Comparison of ENCODE assay signal across 8 mouse cellular contexts in the genomic region with DNA sequence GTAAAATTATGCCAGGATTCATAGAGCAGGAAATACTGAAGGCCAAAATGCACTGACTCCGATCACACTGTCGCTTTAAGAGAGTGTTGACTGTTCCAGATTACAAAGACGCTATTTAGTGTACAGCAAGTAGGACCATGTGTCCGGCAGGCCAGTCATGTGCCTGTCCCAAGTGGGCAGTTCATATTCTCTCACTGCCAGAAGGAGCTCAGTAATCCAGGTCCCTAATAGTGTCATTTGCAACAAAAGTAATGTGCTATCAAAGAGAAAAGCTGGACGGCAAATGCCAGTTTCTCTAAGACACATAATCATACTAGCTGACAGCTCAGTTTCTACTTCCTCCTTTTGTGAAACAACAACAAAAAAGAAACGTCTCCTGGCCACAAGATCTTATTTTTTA. TPM values are rescaled to one million over a fixed set of nuclear protein-coding genes. Genes with fewer than 3 reads are reported as not detected.
DNase-seq lines count a peak whose midpoint lies in the region; ATAC-seq lines count a peak whose summit lies in the region.

No protein-coding gene starts in this region.

- 31% methylated on average over 6 of the region's 6 CpGs for WGBS in hindbrain, embryonic 12.5 days
- 22% methylated on average over 6 of the region's 6 CpGs for WGBS in liver, embryonic 12.5 days (ENCODE audit: insufficient replicate concordance)
- WGBS in neural tube, embryonic 15.5 days = 21% methylated on average over 6 of the region's 6 CpGs

- no peak overlapping the region for H3K9ac ChIP-seq in hindbrain, embryonic 12.5 days
- H3K9ac ChIP-seq in liver, embryonic 12.5 days = peak overlapping the region; percentile 94; the same call in 1 of the 2 replicates
- H3K9ac ChIP-seq in neural tube, embryonic 15.5 days (replicated peaks) = no peak overlapping the region

- DNase-seq in gastrocnemius, adult 18-20 months (ENCODE audit: low spot score) = peak; percentile 13
- DNase-seq in gastrocnemius, adult 8-10 months (ENCODE audit: low spot score in 2 of 2) = no peak
- peak; percentile 36 for DNase-seq in embryo, embryonic 11 days
- no peak for DNase-seq in gastrocnemius, postnatal 36 days

- H3K4me1 ChIP-seq in hindbrain, embryonic 12.5 days = peaks cover 33% of the 10 kb centered on the region
- H3K4me1 ChIP-seq in liver, embryonic 12.5 days = peaks cover 65% of the 10 kb centered on the region
- peaks cover 35% of the 10 kb centered on the region for H3K4me1 ChIP-seq in neural tube, embryonic 15.5 days

- ATAC-seq in hindbrain, embryonic 12.5 days (ENCODE audit: low FRiP score) = no peak
- ATAC-seq in liver, embryonic 12.5 days = no peak
- no peak for ATAC-seq in neural tube, embryonic 15.5 days (ENCODE audit: low FRiP score)
- ATAC-seq in megakaryocyte-erythroid progenitor cell, adult 5-6 weeks (replicated peaks; ENCODE audit: low FRiP score, low TSS enrichment, poor library complexity, severe bottlenecking) = no peak

- peak overlapping the region; percentile 62 for H3K4me2 ChIP-seq in hindbrain, embryonic 12.5 days (replicated peaks)
- peak overlapping the region; percentile 100 for H3K4me2 ChIP-seq in liver, embryonic 12.5 days
- H3K4me2 ChIP-seq in neural tube, embryonic 15.5 days = peak overlapping the region; percentile 67

- no peaks in the 10 kb centered on the region for H3K27me3 ChIP-seq in hindbrain, embryonic 12.5 days
- H3K27me3 ChIP-seq in liver, embryonic 12.5 days (replicated peaks) = no peaks in the 10 kb centered on the region
- no peaks in the 10 kb centered on the region for H3K27me3 ChIP-seq in neural tube, embryonic 15.5 days (replicated peaks)

- H3K27ac ChIP-seq in hindbrain, embryonic 12.5 days = no peak overlapping the region
- H3K27ac ChIP-seq in liver, embryonic 12.5 days = peak overlapping the region; percentile 93
- H3K27ac ChIP-seq in neural tube, embryonic 15.5 days (replicated peaks) = peak overlapping the region; percentile 56

- H3K4me3 ChIP-seq in hindbrain, embryonic 12.5 days = 0 out of 2 replicates have a peak overlapping the region, but pooled peaks have one; percentile 10
- peak overlapping the region; percentile 89 for H3K4me3 ChIP-seq in liver, embryonic 12.5 days
- peak overlapping the region; percentile 86 for H3K4me3 ChIP-seq in neural tube, embryonic 15.5 days (replicated peaks)

- H3K9me3 ChIP-seq in hindbrain, embryonic 12.5 days (replicated peaks) = no peaks in the 10 kb centered on the region
- no peaks in the 10 kb centered on the region for H3K9me3 ChIP-seq in liver, embryonic 12.5 days (replicated peaks)
- no peaks in the 10 kb centered on the region for H3K9me3 ChIP-seq in neural tube, embryonic 15.5 days (replicated peaks)

- H3K36me3 ChIP-seq in hindbrain, embryonic 12.5 days = no peaks in the 10 kb centered on the region
- H3K36me3 ChIP-seq in liver, embryonic 12.5 days = no peaks in the 10 kb centered on the region
- no peaks in the 10 kb centered on the region for H3K36me3 ChIP-seq in neural tube, embryonic 15.5 days

- intact Hi-C loops in gastrocnemius, postnatal 36 days (cut with DNase I) = no loop called here

RNA-seq across cellular contexts. Expression of a gene that starts 1.3 kb away (rescaled TPM):
- 100 to 1,000 TPM; 113 to 161 TPM for total RNA-seq in gastrocnemius, adult 18-20 months (2021)
- total RNA-seq in gastrocnemius, adult 8-10 months (2022) = 100 to 1,000 TPM; 117 to 180 (median 157) TPM
- polyA plus RNA-seq in hindbrain, embryonic 12.5 days (2016; fragmentation: Nextera tagmentation; extraction: Ambion mirVana) = 325 and 337 TPM in 2 replicates
- polyA plus RNA-seq in liver, embryonic 12.5 days (2016; fragmentation: Nextera tagmentation; extraction: Ambion mirVana) = 140 and 141 TPM in 2 replicates
- polyA plus RNA-seq in neural tube, embryonic 15.5 days (2015; fragmentation: Nextera tagmentation; extraction: Ambion mirVana) = 205 and 214 TPM in 2 replicates
- 100 to 1,000 TPM in 1 of 2 experiments, 10 to 100 TPM in 1; 97.4 to 111 TPM for total RNA-seq in gastrocnemius, postnatal 36 days (2021)
- total RNA-seq in megakaryocyte-erythroid progenitor cell, adult 5-6 weeks (2014; fragmentation: Nextera tagmentation) = 209 and 234 TPM in 2 replicates
- total RNA-seq in megakaryocyte-erythroid progenitor cell, adult 5-6 weeks (2017) = 309 and 378 TPM in 2 replicates

Comparison
In these comparisons a context has a peak if more than half of its experiments do, and no peak if none do; other contexts are left out.
1. DNase-seq: peak in gastrocnemius, adult 18-20 months (single experiment) and embryo, embryonic 11 days (single experiment); none in gastrocnemius, adult 8-10 months (0 of 2) and gastrocnemius, postnatal 36 days (0 of 2).
2. H3K4me3 ChIP-seq: peak in every context shown above with its lines; median percentile 89 in liver, embryonic 12.5 days; 86 in neural tube, embryonic 15.5 days; 10 in hindbrain, embryonic 12.5 days.
3. Peak in every context shown above with its lines, with median percentiles within 50 percentile points of each other: H3K4me2 ChIP-seq.